Mouse (Mus musculus): ENCODE results near the gene Camkmt. TPM values are rescaled to one million over a fixed set of nuclear protein-coding genes. Genes with fewer than 3 reads are reported as not detected.

The Camkmt gene
- total RNA-seq, 1 experiment, result 7.1 TPM

DNA sequence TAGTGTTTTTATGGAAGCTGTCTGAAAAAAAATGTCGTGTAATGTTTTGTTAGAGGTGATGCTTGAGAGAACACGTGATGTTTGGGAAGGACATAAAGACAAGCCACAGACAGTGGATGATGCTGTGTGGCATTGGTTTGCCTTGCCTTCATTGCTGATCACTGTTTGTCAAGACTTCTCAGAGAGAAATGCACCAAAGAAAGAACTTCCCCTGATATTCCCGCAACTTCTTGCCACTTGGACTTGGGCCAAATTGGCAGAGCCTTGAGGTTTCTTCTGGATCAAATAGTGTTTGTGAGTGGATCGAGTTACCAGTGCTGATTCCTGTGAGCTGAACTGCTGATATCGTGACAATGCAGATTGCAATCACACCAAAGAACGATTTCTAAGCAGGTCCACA lies 405.5 kb downstream of the Camkmt start:
- Histone ChIP-seq H3K9ac (ENCODE audit: insufficient read depth, low read depth, low read length, poor library complexity, severe bottlenecking) (no peak overlapping the region), H3K36me3 (ENCODE audit: control insufficient read depth, insufficient read depth, low read length, poor library complexity, severe bottlenecking) (no peaks in the 10 kb centered on the region), H3K9me3 (ENCODE audit: control insufficient read depth, insufficient read depth, low read depth, low read length) (no peaks in the 10 kb centered on the region), H3K4me1 (ENCODE audit: control insufficient read depth in 2 of 2, insufficient read depth in 2 of 2, low read length in 2 of 2, poor library complexity in 1 of 2) (no peaks in the 10 kb centered on the region), H3K27ac (ENCODE audit: insufficient read depth, low read depth, low read length, poor library complexity, severe bottlenecking) (no peak overlapping the region), H3K4me3 (ENCODE audit: insufficient read depth in 1 of 2, low read depth in 1 of 2, low read length in 2 of 2, poor library complexity in 1 of 2, severe bottlenecking in 1 of 2) (no peak overlapping the region)
- DNase-seq (ENCODE audit: low read depth, low spot score), result no peak
- TF ChIP-seq CHD2 (IDR thresholded peaks at IDR 0.05; ENCODE audit: low read depth, low read length) (no peak), HCFC1 (IDR thresholded peaks at IDR 0.05; ENCODE audit: borderline replicate concordance, insufficient read depth, low read length) (no peak), MAFK (IDR thresholded peaks at IDR 0.05; ENCODE audit: insufficient read depth, low read depth, low read length) (no peak)
- in situ Hi-C loops (cut with MboI; ENCODE audit: low sequenced_read_pairs in 2 of 2, unreplicated experiment in 2 of 2), result no loop called here

DNA sequence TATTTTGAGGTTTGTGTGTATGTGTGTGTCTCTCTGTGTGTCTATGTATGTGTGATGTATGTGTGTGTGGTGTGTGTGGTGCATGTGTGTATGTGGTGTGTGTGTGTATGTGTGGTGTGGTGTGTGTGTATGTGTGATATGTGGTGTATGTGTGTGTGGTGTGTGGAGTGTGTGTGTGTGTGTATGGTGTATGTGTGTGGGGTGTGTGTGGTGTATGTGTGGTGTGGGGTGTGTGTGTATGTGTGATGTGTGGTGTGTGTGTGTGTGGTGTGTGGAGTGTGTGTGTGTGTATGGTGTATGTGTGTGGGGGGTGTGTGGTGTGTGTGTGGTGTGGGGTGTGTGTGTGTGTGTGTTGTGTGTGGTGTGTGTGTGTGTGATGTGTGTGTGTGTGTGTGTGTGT lies 414.5 kb downstream of the Camkmt start:
- TF ChIP-seq MAFK (IDR thresholded peaks at IDR 0.05; ENCODE audit: insufficient read depth, low read depth, low read length) (no peak), CHD2 (IDR thresholded peaks at IDR 0.05; ENCODE audit: low read depth, low read length) (no peak), ZC3H11A (IDR thresholded peaks at IDR 0.05; ENCODE audit: borderline replicate concordance, low read depth, low read length) (no peak), ZNF384 (IDR thresholded peaks at IDR 0.05; ENCODE audit: low read depth, low read length) (no peak), HCFC1 (IDR thresholded peaks at IDR 0.05; ENCODE audit: borderline replicate concordance, insufficient read depth, low read length) (no peak)
- no peak for DNase-seq (ENCODE audit: low read depth, low spot score)

DNA sequence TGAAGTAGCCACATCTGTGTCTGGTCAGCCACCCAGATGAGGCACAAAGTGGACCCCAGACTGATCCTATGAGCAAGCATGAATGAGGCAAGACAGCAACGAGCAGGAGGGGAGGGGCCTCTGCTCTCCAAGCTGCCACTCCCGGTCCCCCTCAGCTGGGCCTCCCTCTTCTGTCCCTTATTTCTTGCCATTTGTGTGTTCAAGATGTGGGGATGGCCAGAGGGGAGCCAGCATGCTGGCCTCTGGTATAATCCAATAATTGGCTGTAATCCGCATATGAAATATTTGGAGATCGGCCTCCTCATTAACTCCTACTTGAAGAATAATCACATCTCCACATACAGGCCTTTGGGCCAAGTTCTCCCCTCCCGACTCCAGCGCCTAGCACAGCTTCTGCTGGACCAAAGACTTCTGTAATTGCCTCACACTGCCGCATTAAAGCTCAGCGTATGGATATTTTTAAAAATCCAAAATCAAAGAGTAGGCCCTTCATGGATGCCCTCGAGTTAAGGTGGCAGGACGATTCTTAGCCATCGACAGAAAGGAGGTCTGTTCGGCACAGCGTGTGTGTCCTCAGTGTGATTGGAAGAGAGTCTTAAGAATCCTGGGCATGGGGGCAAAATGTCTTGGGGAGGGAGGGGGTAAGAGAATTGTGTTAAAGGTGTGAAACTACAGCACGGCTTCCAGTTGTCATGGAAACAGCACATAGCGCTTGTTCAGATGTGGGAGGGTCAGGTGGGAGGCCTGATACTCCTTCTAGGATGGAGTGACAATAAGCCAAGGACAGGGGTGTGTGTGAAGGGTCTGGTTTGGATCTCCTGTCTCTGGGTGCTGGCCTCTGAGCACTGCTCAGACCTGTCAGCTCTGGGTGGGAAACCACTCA lies 416.1 kb downstream of the Camkmt start:
- TF ChIP-seq CHD2 (IDR thresholded peaks at IDR 0.05; ENCODE audit: low read depth, low read length) (no peak), ZNF384 (IDR thresholded peaks at IDR 0.05; ENCODE audit: low read depth, low read length) (no peak), HCFC1 (IDR thresholded peaks at IDR 0.05; ENCODE audit: borderline replicate concordance, insufficient read depth, low read length) (no peak), ZC3H11A (IDR thresholded peaks at IDR 0.05; ENCODE audit: borderline replicate concordance, low read depth, low read length) (no peak), MAFK (IDR thresholded peaks at IDR 0.05; ENCODE audit: insufficient read depth, low read depth, low read length) (no peak)
- no peaks in the 10 kb centered on the region; the same call in none of the 2 replicates for H3K9me3 ChIP-seq (ENCODE audit: control insufficient read depth, insufficient read depth, low read depth, low read length)
- H3K4me1 ChIP-seq (ENCODE audit: control insufficient read depth in 2 of 2, insufficient read depth in 2 of 2, low read length in 2 of 2, poor library complexity in 1 of 2), result no peaks in the 10 kb centered on the region
- no peak for DNase-seq (ENCODE audit: low read depth, low spot score)
- no peaks in the 10 kb centered on the region for H3K36me3 ChIP-seq (ENCODE audit: control insufficient read depth, insufficient read depth, low read length, poor library complexity, severe bottlenecking)
- H3K9ac ChIP-seq (ENCODE audit: insufficient read depth, low read depth, low read length, poor library complexity, severe bottlenecking), result no peak overlapping the region
- in situ Hi-C loops (cut with MboI; ENCODE audit: low sequenced_read_pairs in 2 of 2, unreplicated experiment in 2 of 2), result no loop called here
- H3K27ac ChIP-seq (ENCODE audit: insufficient read depth, low read depth, low read length, poor library complexity, severe bottlenecking), result no peak overlapping the region
- H3K4me3 ChIP-seq (ENCODE audit: insufficient read depth in 1 of 2, low read depth in 1 of 2, low read length in 2 of 2, poor library complexity in 1 of 2, severe bottlenecking in 1 of 2), result no peak overlapping the region

More for the DNA sequence above, 414.5 kb downstream of the Camkmt start:
- Histone ChIP-seq H3K9me3 (ENCODE audit: control insufficient read depth, insufficient read depth, low read depth, low read length) (no peaks in the 10 kb centered on the region; the same call in none of the 2 replicates), H3K4me3 (ENCODE audit: insufficient read depth in 1 of 2, low read depth in 1 of 2, low read length in 2 of 2, poor library complexity in 1 of 2, severe bottlenecking in 1 of 2) (no peak overlapping the region), H3K4me1 (ENCODE audit: control insufficient read depth in 2 of 2, insufficient read depth in 2 of 2, low read length in 2 of 2, poor library complexity in 1 of 2) (no peaks in the 10 kb centered on the region), H3K9ac (ENCODE audit: insufficient read depth, low read depth, low read length, poor library complexity, severe bottlenecking) (no peak overlapping the region), H3K27ac (ENCODE audit: insufficient read depth, low read depth, low read length, poor library complexity, severe bottlenecking) (no peak overlapping the region), H3K36me3 (ENCODE audit: control insufficient read depth, insufficient read depth, low read length, poor library complexity, severe bottlenecking) (no peaks in the 10 kb centered on the region)
- in situ Hi-C loops (cut with MboI; ENCODE audit: low sequenced_read_pairs in 2 of 2, unreplicated experiment in 2 of 2), result no loop called here

DNA sequence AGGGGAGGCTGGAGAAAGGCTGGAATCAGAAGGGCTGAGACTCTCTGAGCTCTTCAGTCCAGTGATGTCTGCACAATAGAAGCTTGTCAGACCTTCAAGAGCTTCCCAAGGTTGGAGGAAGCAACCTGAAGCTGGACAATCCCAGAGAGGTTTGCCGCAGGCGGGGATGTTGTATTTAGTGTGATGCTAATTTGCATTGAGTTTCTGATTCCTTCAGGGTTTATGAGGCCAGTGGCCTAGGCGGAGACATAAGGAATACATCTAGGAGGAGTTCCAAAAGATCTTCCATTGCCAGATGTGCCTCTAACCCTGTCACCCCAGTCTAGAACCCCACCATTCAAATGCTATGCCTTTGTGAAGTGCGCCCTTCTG lies 416.7 kb downstream of the Camkmt start:
- TF ChIP-seq ZNF384 (IDR thresholded peaks at IDR 0.05; ENCODE audit: low read depth, low read length) (no peak), HCFC1 (IDR thresholded peaks at IDR 0.05; ENCODE audit: borderline replicate concordance, insufficient read depth, low read length) (no peak), CHD2 (IDR thresholded peaks at IDR 0.05; ENCODE audit: low read depth, low read length) (no peak), ZC3H11A (IDR thresholded peaks at IDR 0.05; ENCODE audit: borderline replicate concordance, low read depth, low read length) (no peak), MAFK (IDR thresholded peaks at IDR 0.05; ENCODE audit: insufficient read depth, low read depth, low read length) (no peak)
- in situ Hi-C loops (cut with MboI; ENCODE audit: low sequenced_read_pairs in 2 of 2, unreplicated experiment in 2 of 2), result no loop called here
- no peak for DNase-seq (ENCODE audit: low read depth, low spot score)

More for the DNA sequence above, 416.7 kb downstream of the Camkmt start:
- no peak overlapping the region for H3K4me3 ChIP-seq (ENCODE audit: insufficient read depth in 1 of 2, low read depth in 1 of 2, low read length in 2 of 2, poor library complexity in 1 of 2, severe bottlenecking in 1 of 2)
- no peak overlapping the region for H3K9ac ChIP-seq (ENCODE audit: insufficient read depth, low read depth, low read length, poor library complexity, severe bottlenecking)
- H3K9me3 ChIP-seq (ENCODE audit: control insufficient read depth, insufficient read depth, low read depth, low read length), result no peaks in the 10 kb centered on the region; the same call in none of the 2 replicates
- no peak overlapping the region for H3K27ac ChIP-seq (ENCODE audit: insufficient read depth, low read depth, low read length, poor library complexity, severe bottlenecking)
- no peaks in the 10 kb centered on the region for H3K36me3 ChIP-seq (ENCODE audit: control insufficient read depth, insufficient read depth, low read length, poor library complexity, severe bottlenecking)
- no peaks in the 10 kb centered on the region for H3K4me1 ChIP-seq (ENCODE audit: control insufficient read depth in 2 of 2, insufficient read depth in 2 of 2, low read length in 2 of 2, poor library complexity in 1 of 2)

Other genes with a start within 250 kb of the Camkmt start
- 75.9 and 77.3 TPM in 2 replicates for gene Ppm1b, start 133.8 kb upstream of the Camkmt start, total RNA-seq (2012; rRNA removed)
- gene Slc3a1, start 62.2 kb upstream of the Camkmt start, total RNA-seq (2012; rRNA removed), result 0.18 and 0.26 TPM in 2 replicates
- 14.3 and 16.6 TPM in 2 replicates for gene Prepl, start 311 bp upstream of the Camkmt start, total RNA-seq (2012; rRNA removed)

Data from ES-E14 (cell line).